Mouse (Mus musculus) heart, postnatal 36 days (tissue): ENCODE data around the gene Prkca. TPM values are rescaled to one million over a fixed set of nuclear protein-coding genes. Genes with fewer than 3 reads are reported as not detected.
"Not testable (repeated sequence)": the region's sequence is repeated elsewhere in the genome, so short reads cannot be mapped to it uniquely, and the experiment has no call there.

Experiments used
- DNase-seq, 2 experiments: peaks; one replicate each; pipeline ENCODE4 v3.0.0; 2021 to 2022
- intact Hi-C: fragments of 180-260 bp; cut with DNase I; formaldehyde crosslinking; loops from one replicate; pipeline ENCODE4 v1.15.1; 2025
- total RNA-seq, 2 experiments: library from RNA; stranded (reverse); gene quantifications; 2 replicates each; pipeline ENCODE4 v1.2.3; 2021

Gene Prkca
- total RNA-seq, 2 experiments from 2014 or later = 33.6 to 41.0 TPM

- no peak for DNase-seq
- intact Hi-C loops = no loop called here
Measured at GRCm38 (mm10) chr11:108091238-108091637, 252.5 kb downstream of the Prkca start.

- intact Hi-C loops = no loop called here
- DNase-seq = no peak
Measured at GRCm38 (mm10) chr11:108090706-108091105, 253.0 kb downstream of the Prkca start.

- intact Hi-C loops = no loop called here
- no peak for DNase-seq
Measured at GRCm38 (mm10) chr11:108088063-108088462, 255.7 kb downstream of the Prkca start.

- intact Hi-C loops, DNase-seq: not testable (repeated sequence)
Measured at GRCm38 (mm10) chr11:108087105-108087700, 256.5 kb downstream of the Prkca start.

GRCm38 (mm10) chr11:108082673-108083072 lies 261.1 kb downstream of the Prkca start:
- no peak for DNase-seq
- intact Hi-C loops = no loop called here

- peak in 1 of 2 experiments; percentile 17 for DNase-seq
- intact Hi-C loops = no loop called here
Measured at GRCm38 (mm10) chr11:108079946-108080650, 263.6 kb downstream of the Prkca start.

GRCm38 (mm10) chr11:108079454-108079853 lies 264.3 kb downstream of the Prkca start:
- intact Hi-C loops = no loop called here
- no peak for DNase-seq

- intact Hi-C loops = no loop called here
- DNase-seq = no peak
Measured at GRCm38 (mm10) chr11:108077514-108077913, 266.2 kb downstream of the Prkca start.

- DNase-seq = no peak
- intact Hi-C loops = no loop called here
Measured at GRCm38 (mm10) chr11:108072606-108073243, 271.0 kb downstream of the Prkca start.

- intact Hi-C loops = no loop called here
- DNase-seq = no peak
Measured at GRCm38 (mm10) chr11:108071230-108071629, 272.5 kb downstream of the Prkca start.

- no peak for DNase-seq
- intact Hi-C loops = no loop called here
Measured at GRCm38 (mm10) chr11:108070038-108070437, 273.7 kb downstream of the Prkca start.

- no peak for DNase-seq
- intact Hi-C loops = no loop called here
Measured at GRCm38 (mm10) chr11:108068430-108068829, 275.3 kb downstream of the Prkca start.

- intact Hi-C loops = no loop called here
- no peak for DNase-seq
Measured at GRCm38 (mm10) chr11:108067161-108067560, 276.6 kb downstream of the Prkca start.

- DNase-seq = peak in 1 of 2 experiments; percentile 21
- intact Hi-C loops = no loop called here
Measured at GRCm38 (mm10) chr11:108064401-108064800, 279.3 kb downstream of the Prkca start.

- no peak for DNase-seq
- intact Hi-C loops = no loop called here
Measured at GRCm38 (mm10) chr11:108063096-108063495, 280.6 kb downstream of the Prkca start.

GRCm38 (mm10) chr11:108061571-108062479 lies 281.9 kb downstream of the Prkca start:
- intact Hi-C loops = no loop called here
- DNase-seq = peak; percentile 19 to 44

- DNase-seq = no peak
- intact Hi-C loops = no loop called here
Measured at GRCm38 (mm10) chr11:108057138-108057537, 286.6 kb downstream of the Prkca start.

GRCm38 (mm10) chr11:108054647-108055046 lies 289.1 kb downstream of the Prkca start:
- intact Hi-C loops = no loop called here
- no peak for DNase-seq

- no peak for DNase-seq
- intact Hi-C loops = no loop called here
Measured at GRCm38 (mm10) chr11:108053746-108054145, 290.0 kb downstream of the Prkca start.

- intact Hi-C loops = no loop called here
- no peak for DNase-seq
Measured at GRCm38 (mm10) chr11:108041669-108042068, 302.1 kb downstream of the Prkca start.

GRCm38 (mm10) chr11:108040823-108041222 lies 302.9 kb downstream of the Prkca start:
- intact Hi-C loops = no loop called here
- no peak for DNase-seq
